Mouse (Mus musculus) embryonic facial prominence, embryonic 13.5 days (tissue): ENCODE results near the gene Platr17. TPM values are rescaled to one million over a fixed set of nuclear protein-coding genes. Genes with fewer than 3 reads are reported as not detected.

Experiments used
- ATAC-seq: fragments of 200-750 bp; cut with Nextera tagmentation; 2 replicates; pipeline ENCODE4 v1.8.0; 2017; ENCODE audit warnings: low read depth; ENCODE audit not compliant: insufficient number of reproducible peaks, insufficient read depth, low FRiP score, low TSS enrichment
- H3K27ac ChIP-seq: fragments of 300-500 bp; sonication (generic); 2 replicates; pipeline ENCODE4 v1.5.1; 2015; ENCODE audit warnings: moderate library complexity, mild to moderate bottlenecking, inconsistent platforms
- H3K27me3 ChIP-seq: fragments of 300-500 bp; sonication (generic); 2 replicates; pipeline ENCODE4 v1.6.1; 2015; ENCODE audit warnings: mild to moderate bottlenecking, inconsistent platforms
- H3K36me3 ChIP-seq: fragments of 300-500 bp; sonication (generic); 2 replicates; pipeline ENCODE4 v1.6.1; 2015; ENCODE audit warnings: mild to moderate bottlenecking, inconsistent platforms
- H3K4me1 ChIP-seq: fragments of 300-500 bp; sonication (generic); 2 replicates; pipeline ENCODE4 v1.6.1; 2015; ENCODE audit warnings: inconsistent platforms
- H3K4me2 ChIP-seq: fragments of 300-500 bp; sonication (generic); 2 replicates; pipeline ENCODE4 v1.6.1; 2015; ENCODE audit warnings: moderate library complexity, mild to moderate bottlenecking, inconsistent platforms
- H3K4me3 ChIP-seq: fragments of 300-500 bp; sonication (generic); 2 replicates; pipeline ENCODE4 v1.5.1; 2015; ENCODE audit warnings: mild to moderate bottlenecking, inconsistent platforms
- H3K9ac ChIP-seq: fragments of 300-500 bp; sonication (generic); 2 replicates; pipeline ENCODE4 v1.6.1; 2015; ENCODE audit warnings: mild to moderate bottlenecking, inconsistent platforms
- H3K9me3 ChIP-seq: fragments of 300-500 bp; sonication (generic); 2 replicates; pipeline ENCODE4 v1.6.1; 2016; ENCODE audit warnings: inconsistent platforms
- WGBS: fragments of 180-500 bp; shearing (Covaris S2); methylation state at CpG from one replicate; pipeline ENCODE4 v1.1.7; 2015; ENCODE audit warnings: mixed read lengths; 5-methylcytosine and 5-hydroxymethylcytosine counted together
- polyA plus RNA-seq: library from polyadenylated mRNA; unstranded; fragments of >200 nt; fragmentation: Nextera tagmentation; extraction: Ambion mirVana; gene quantifications from 2 replicates; pipeline ENCODE4 v1.2.1, GENCODE M21; 2015

Platr17 gene
- polyA plus RNA-seq, 1 experiment from 2014 or later = 0.27 TPM

DNA sequence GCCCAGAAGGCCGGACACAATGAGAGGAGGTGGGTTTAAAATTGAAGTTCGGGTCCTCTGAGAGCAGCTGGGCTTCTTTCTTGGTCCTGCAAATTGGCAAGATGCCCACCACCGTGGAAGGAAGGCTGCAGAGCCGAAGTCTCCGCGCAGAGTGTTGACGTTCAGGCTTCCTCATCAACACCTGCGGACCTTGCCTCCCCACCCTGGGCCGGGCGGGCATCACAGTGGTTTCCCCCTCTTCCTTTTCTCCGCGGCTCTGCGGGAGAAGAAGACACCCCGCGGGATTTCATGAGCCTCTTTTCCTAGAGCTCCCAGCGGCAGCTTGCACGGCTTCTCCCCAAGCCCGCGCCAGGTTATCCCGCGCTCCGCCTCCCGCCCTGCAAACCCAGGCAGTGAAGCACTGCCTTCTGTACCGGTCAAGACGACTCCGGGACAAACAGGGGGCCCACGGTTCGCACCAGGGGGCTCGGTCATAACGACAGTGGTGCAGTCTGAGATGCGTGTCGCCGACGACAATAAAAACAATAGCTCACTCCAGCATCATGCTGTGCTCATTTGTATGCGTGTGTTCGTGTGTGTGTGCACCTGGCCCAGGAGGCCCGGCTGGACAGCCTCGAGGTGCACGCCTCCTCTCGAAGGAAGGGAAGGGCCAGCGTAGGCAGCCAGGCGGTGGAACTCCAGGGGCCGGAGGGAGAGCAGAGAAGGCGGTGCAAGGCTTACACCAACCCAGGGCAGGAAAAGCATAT lies 3.6 kb downstream of the Platr17 start:
- Histone ChIP-seq H3K4me1 (peaks cover 31% of the 10 kb centered on the region), H3K36me3 (peaks cover 26% of the 10 kb centered on the region), H3K9me3 (no peaks in the 10 kb centered on the region), H3K27ac (peak overlapping the region; percentile 91), H3K9ac (peak overlapping the region; percentile 81), H3K4me2 (peak overlapping the region; percentile 97), H3K4me3 (peak overlapping the region; percentile 95), H3K27me3 (no peaks in the 10 kb centered on the region)
- peak; percentile 27 for ATAC-seq
- under 1% methylated on average over 43 of the region's 44 CpGs for WGBS

DNA sequence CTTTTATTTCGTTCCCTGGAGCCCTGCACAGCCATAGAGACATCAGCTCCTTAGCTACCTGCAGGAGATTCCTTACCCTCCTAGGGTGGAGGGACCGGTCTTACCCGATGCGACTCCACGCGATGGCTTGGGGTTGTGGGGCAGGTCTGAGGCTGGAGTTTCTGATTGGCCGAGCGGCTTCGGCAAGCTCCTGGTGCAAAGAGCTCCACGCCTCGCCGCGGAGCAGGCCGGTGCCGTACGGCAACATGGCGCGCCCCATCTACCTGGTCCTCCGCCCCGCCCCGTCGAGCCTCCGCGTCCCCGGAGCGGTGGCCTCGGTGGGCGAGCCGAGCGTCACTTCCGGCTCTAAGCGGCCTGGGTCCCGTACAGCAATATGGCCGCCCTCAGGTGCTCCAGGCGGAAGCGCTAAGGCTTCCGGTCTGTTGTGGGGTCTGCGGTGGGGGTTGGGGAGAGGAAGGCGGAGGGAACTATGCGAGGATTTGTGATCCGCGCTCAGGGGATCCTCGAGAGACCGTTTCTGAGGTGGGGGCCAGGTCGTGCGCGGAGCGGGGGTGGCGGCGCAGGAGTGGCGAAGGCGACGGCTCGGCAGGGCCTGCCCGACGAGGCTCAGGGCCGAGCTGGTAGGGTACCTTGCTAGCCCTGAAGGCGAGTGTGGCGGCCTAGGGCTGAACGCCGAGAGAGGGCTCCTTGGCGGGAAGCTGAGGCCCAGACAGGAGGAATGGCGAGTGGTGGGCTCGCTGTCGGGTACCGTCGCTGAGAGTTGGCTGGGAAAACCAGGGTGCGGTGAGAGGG lies 4.3 kb downstream of the Platr17 start, which contains the start of gene Daxx:
Daxx (plus strand) TSS at position 338 of the 792 bp plus-strand sequence.
- Histone ChIP-seq H3K9me3 (no peaks in the 10 kb centered on the region), H3K36me3 (peaks cover 34% of the 10 kb centered on the region), H3K4me1 (peaks cover 31% of the 10 kb centered on the region), H3K4me3 (peak within 1 kb of the TSS; percentile 95), H3K27ac (peak within 1 kb of the TSS; percentile 91), H3K4me2 (peak within 1 kb of the TSS; percentile 97), H3K9ac (peak within 1 kb of the TSS; percentile 91), H3K27me3 (no peaks in the 10 kb centered on the region)
- peak; percentile 96 for ATAC-seq
- WGBS = under 1% methylated on average over 68 of the region's 68 CpGs

- no peak for ATAC-seq
- peaks cover 32% of the 10 kb centered on the region for H3K4me1 ChIP-seq
- peak overlapping the region; percentile 95 for H3K4me3 ChIP-seq
- H3K27ac ChIP-seq = peak overlapping the region; percentile 91
- peak overlapping the region; percentile 91 for H3K9ac ChIP-seq
- 0% methylated on average over 14 of the region's 14 CpGs for WGBS
- peaks cover 38% of the 10 kb centered on the region for H3K36me3 ChIP-seq
- H3K9me3 ChIP-seq = no peaks in the 10 kb centered on the region
- peak overlapping the region; percentile 97 for H3K4me2 ChIP-seq
- H3K27me3 ChIP-seq = no peaks in the 10 kb centered on the region
These were observed 4.9 kb downstream of the Platr17 start for GRCm38 (mm10) chr17:33909869-33910250.

GRCm38 (mm10) chr17:33910346-33911051 lies 5.6 kb downstream of the Platr17 start:
- ATAC-seq = no peak
- Histone ChIP-seq H3K4me3 (peak overlapping the region; percentile 95), H3K36me3 (peaks cover 42% of the 10 kb centered on the region), H3K4me2 (peak overlapping the region; percentile 97), H3K27me3 (no peaks in the 10 kb centered on the region), H3K4me1 (peaks cover 38% of the 10 kb centered on the region), H3K27ac (peak overlapping the region; percentile 91), H3K9ac (peak overlapping the region; percentile 91), H3K9me3 (no peaks in the 10 kb centered on the region)
- WGBS = 37% methylated on average over 11 of the region's 11 CpGs

GRCm38 (mm10) chr17:33911052-33911812 lies 6.3 kb downstream of the Platr17 start:
- Histone ChIP-seq H3K4me1 (peaks cover 39% of the 10 kb centered on the region), H3K4me3 (no peak overlapping the region), H3K9me3 (no peaks in the 10 kb centered on the region), H3K27me3 (no peaks in the 10 kb centered on the region), H3K27ac (no peak overlapping the region), H3K4me2 (no peak overlapping the region), H3K9ac (0 out of 2 replicates have a peak overlapping the region, but pooled peaks have one; percentile 27), H3K36me3 (peaks cover 42% of the 10 kb centered on the region)
- WGBS = 94% methylated on average over 31 of the region's 31 CpGs
- no peak for ATAC-seq

DNA sequence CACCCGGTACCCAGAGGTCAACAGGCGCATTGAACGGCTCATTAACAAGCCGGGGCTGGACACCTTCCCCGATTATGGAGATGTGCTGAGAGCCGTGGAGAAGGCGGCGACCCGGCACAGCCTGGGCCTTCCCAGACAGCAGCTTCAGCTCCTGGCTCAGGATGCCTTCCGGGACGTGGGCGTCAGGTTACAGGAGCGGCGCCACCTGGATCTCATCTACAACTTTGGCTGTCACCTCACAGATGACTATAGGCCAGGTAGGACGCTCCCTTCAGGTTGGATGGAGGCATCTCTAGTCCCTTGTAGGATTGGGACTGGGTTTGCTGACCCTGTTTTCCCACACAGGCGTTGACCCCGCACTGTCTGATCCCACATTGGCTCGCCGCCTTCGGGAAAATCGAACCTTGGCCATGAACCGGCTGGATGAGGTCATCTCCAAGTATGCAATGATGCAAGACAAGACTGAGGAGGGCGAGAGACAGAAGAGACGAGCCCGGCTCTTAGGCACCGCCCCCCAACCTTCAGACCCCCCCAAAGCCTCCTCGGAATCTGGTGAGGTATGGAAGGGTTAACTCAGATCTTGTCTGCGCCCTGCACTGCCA lies 7.0 kb downstream of the Platr17 start:
- H3K4me2 ChIP-seq = no peak overlapping the region
- no peaks in the 10 kb centered on the region for H3K27me3 ChIP-seq
- no peak overlapping the region for H3K27ac ChIP-seq
- no peak for ATAC-seq
- H3K36me3 ChIP-seq = peaks cover 43% of the 10 kb centered on the region
- no peaks in the 10 kb centered on the region for H3K9me3 ChIP-seq
- peaks cover 43% of the 10 kb centered on the region for H3K4me1 ChIP-seq
- H3K9ac ChIP-seq = 0 out of 2 replicates have a peak overlapping the region, but pooled peaks have one; percentile 27
- no peak overlapping the region for H3K4me3 ChIP-seq
- 90% methylated on average over 28 of the region's 28 CpGs for WGBS

DNA sequence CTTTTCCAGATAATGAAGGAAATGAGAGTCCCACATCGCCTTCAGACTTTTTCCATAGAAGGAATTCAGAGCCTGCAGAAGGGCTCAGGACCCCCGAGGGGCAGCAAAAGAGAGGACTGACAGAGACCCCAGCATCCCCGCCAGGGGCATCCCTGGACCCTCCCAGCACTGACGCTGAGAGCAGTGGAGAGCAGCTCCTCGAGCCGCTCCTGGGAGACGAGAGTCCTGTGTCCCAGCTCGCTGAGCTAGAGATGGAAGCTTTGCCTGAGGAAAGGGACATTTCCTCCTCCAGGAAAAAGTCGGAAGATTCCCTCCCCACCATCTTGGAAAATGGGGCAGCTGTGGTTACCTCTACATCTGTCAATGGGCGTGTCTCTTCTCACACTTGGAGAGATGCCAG lies 8.3 kb downstream of the Platr17 start:
- H3K27me3 ChIP-seq = no peaks in the 10 kb centered on the region
- no peak overlapping the region for H3K4me3 ChIP-seq
- H3K36me3 ChIP-seq = peaks cover 56% of the 10 kb centered on the region
- peaks cover 51% of the 10 kb centered on the region for H3K4me1 ChIP-seq
- 90% methylated on average over 10 of the region's 10 CpGs for WGBS
- H3K4me2 ChIP-seq = no peak overlapping the region
- no peak overlapping the region for H3K27ac ChIP-seq
- no peak for ATAC-seq
- no peaks in the 10 kb centered on the region for H3K9me3 ChIP-seq
- H3K9ac ChIP-seq = no peak overlapping the region

GRCm38 (mm10) chr17:33913905-33914304 lies 9.0 kb downstream of the Platr17 start:
- Histone ChIP-seq H3K27me3 (no peaks in the 10 kb centered on the region), H3K9ac (no peak overlapping the region), H3K27ac (no peak overlapping the region), H3K4me1 (peaks cover 54% of the 10 kb centered on the region), H3K36me3 (peaks cover 56% of the 10 kb centered on the region), H3K9me3 (no peaks in the 10 kb centered on the region), H3K4me3 (no peak overlapping the region), H3K4me2 (no peak overlapping the region)
- 92% methylated on average over 8 of the region's 8 CpGs for WGBS
- no peak for ATAC-seq

DNA sequence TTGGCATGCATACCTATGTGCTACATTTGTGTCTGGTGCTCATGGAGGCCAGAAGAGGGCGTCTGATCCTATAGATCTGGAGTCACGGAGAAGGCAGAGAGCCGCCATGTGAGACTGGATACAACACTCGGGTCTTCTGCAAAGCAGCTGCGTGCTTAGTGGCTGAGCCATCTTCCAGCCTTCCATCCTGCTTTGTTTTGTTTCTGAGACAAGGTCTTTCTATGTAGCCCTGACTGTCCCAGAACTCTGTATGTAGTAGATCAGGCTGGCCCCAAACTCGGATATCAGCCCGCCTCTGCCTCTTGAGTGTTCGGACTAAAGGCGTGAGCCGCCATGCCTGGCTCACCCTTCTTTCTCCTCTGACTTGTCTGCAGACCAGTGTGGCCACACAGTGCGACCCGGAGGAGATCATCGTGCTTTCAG lies 10.0 kb downstream of the Platr17 start:
- 73% methylated on average over 13 of the region's 13 CpGs for WGBS
- H3K9me3 ChIP-seq = no peaks in the 10 kb centered on the region
- peaks cover 62% of the 10 kb centered on the region for H3K4me1 ChIP-seq
- no peak for ATAC-seq
- peaks cover 56% of the 10 kb centered on the region for H3K36me3 ChIP-seq
- H3K27ac ChIP-seq = no peak overlapping the region
- peak overlapping the region; percentile 53 for H3K4me3 ChIP-seq
- H3K27me3 ChIP-seq = no peaks in the 10 kb centered on the region
- peak overlapping the region; percentile 38; the same call in 1 of the 2 replicates for H3K9ac ChIP-seq
- peak overlapping the region; percentile 66 for H3K4me2 ChIP-seq

- peak within 1 kb of the TSS; percentile 81 for H3K27ac ChIP-seq
- under 1% methylated on average over 34 of the region's 34 CpGs for WGBS
- H3K4me3 ChIP-seq = peak within 1 kb of the TSS; percentile 53
- H3K4me2 ChIP-seq = peak within 1 kb of the TSS; percentile 66
- no peaks in the 10 kb centered on the region for H3K9me3 ChIP-seq
- peak within 1 kb of the TSS; percentile 64 for H3K9ac ChIP-seq
- H3K4me1 ChIP-seq = peaks cover 57% of the 10 kb centered on the region
- peaks cover 56% of the 10 kb centered on the region for H3K36me3 ChIP-seq
- no peaks in the 10 kb centered on the region for H3K27me3 ChIP-seq
- ATAC-seq = peak; percentile 88
These were observed 10.8 kb downstream of the Platr17 start, which contains the start of the genes Tapbp and Zbtb22 for GRCm38 (mm10) chr17:33915671-33916250. Gene Tapbp, plus strand, starts transcription at chr17:33915899. Gene Zbtb22, plus strand, starts transcription at chr17:33915904.
